Mouse (Mus musculus) bone marrow, adult 2 months (tissue): ENCODE data around the gene Ccdc9b.

Experiments used
- CTCF ChIP-seq: fragments of 200-500 bp; IDR thresholded peaks from 2 replicates; pipeline ENCODE4 v1.5.1; 2011; ENCODE audit warnings: low read length, control low read depth; ENCODE audit not compliant: control insufficient read depth, insufficient read depth
- POLR2A ChIP-seq: fragments of 200-500 bp; IDR thresholded peaks from 2 replicates; pipeline ENCODE4 v1.6.1; 2011; ENCODE audit warnings: low read depth, mild to moderate bottlenecking, control low read depth, low read length, borderline replicate concordance; ENCODE audit not compliant: control insufficient read depth

- TF ChIP-seq POLR2A (no peak), CTCF (no peak)
These were observed 29.1 kb downstream of the Ccdc9b start for GRCm38 (mm10) chr2:118733341-118733740.
